Mouse (Mus musculus) heart, adult 18-20 months (tissue): ENCODE data around the gene Adgrl2. TPM values are rescaled to one million over a fixed set of nuclear protein-coding genes. Genes with fewer than 3 reads are reported as not detected.

ENCODE experiments used
- DNase-seq, 2 experiments: peaks; one replicate each; pipeline ENCODE4 v3.0.0; 2021 to 2022; ENCODE audit warnings: mixed read lengths in 1 of 2
- long read RNA-seq, 2 experiments: library from polyadenylated mRNA; stranded (forward); transcript quantifications; one replicate each; pipeline ENCODE4 v2.0.0; 2021
- total RNA-seq, 2 experiments: library from RNA; stranded (reverse); gene quantifications; 2 replicates each; pipeline ENCODE4 v1.2.3; 2021

The Adgrl2 gene
- total RNA-seq, result 10 to 100 TPM; 45.9 to 50.0 TPM
- long read RNA-seq, experiment 1, full-length matches to known transcripts, result 2 of 15 reads
- long read RNA-seq, experiment 1, partial matches to known transcripts, result 4 of 15 reads
- long read RNA-seq, experiment 1, other reads (novel, unspliced or antisense), result 9 of 15 reads
- long read RNA-seq, experiment 2, partial matches to known transcripts, result 1 of 3 reads
- long read RNA-seq, experiment 2, other reads (novel, unspliced or antisense), result 2 of 3 reads

DNA sequence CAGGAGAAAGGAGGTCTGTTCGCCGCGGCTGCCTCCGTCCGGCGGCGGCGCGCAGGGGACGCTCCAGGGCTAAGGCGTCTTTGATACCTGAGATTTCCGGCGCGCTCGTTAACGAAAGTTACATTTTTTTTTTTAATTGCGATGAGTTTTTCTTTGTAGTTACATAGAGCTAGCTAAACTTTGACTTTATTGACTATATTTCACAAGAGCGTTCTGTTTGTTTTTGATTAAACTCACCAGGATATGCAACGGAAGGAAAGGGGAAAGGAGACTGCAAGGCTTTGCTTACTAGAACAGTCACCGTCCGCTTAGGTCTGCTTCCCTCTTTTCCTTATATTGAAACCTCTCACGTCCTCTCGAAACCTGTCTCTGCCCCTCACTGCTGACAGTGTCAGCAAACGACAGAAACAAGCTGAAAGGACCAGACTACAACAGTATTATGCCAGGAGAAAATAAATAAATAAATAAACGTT is at the start of gene Adgrl2:
Gene Adgrl2 (minus strand): TSS at position 25 of the 473 bp plus-strand sequence.
- peak in 1 of 2 experiments; percentile 48 for DNase-seq

DNA sequence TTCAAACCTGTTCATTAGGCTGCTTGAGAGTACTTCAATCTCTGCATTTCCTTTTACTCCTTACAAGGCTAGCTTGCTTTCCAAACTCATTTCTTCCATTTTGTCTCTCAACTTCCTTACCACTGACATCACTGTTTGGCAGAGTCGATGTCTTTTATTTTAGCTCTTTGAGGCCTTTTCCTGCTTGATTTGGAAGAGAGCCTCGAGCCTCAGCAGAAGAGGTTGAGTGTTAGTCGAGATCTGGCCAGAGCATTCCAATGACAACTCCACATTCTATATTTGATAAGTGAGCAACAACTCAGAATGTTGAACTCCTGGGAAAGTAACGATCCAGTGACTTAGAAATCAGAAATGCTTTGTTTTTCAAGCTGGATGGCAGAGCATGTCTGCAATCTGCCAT is 48.4 kb upstream of the Adgrl2 start:
- peak; percentile 42 to 63 for DNase-seq

DNA sequence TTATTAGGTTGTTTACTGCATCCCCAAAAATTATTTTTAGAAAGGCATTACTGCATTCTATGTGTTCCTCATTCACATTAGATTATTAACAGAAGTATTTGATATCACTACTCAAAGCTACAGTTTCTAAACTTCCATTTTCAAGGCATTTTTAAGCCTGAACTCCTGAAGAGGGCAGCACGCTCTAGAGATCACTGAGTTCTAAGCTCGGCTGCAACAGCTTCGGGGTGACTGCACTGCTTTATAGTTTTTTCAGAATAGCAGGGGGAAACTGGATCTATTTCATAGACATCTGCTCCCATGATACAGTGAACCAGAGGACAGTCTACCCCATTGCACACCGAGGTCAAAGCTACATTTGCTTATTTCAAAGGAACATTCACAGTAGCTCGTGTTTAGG is 29.6 kb upstream of the Adgrl2 start:
- DNase-seq, result no peak

DNA sequence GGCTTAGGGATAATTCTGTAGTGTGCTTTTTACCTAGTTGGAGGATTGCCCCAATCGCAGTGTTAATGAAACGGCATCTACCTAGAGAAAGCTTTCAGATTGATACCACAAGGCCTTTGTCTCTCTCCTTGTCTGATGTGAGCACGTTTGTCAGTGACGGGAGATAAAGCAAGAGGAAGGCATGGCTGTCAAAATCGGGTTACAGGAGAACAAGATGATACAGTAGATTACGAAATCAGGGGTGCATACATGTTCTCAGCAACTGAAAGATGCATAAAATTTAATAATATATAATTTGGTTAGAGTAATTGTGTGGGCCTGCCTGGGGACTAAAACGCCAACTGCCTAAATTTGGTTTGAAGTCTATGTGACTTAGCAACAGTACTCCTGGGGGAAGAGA is 19.0 kb upstream of the Adgrl2 start:
- DNase-seq, result no peak

DNA sequence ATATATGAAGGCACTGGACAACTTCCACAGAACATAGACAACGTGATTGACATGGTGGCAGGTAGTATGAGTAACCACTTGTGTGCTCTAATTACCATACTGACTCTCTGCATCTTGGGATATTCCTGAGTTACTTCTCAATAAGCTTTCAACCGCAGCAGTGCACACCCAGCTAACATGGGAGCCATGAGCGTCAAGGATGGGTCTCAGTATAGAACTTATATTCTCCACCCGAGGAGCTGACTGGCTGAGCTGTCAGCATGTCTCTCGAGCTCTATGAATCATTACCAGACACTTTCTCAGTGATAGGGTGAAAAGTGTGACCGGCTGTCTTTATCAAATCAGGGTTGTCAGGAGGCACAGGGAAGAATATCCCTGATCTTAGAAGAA is 18.3 kb upstream of the Adgrl2 start:
- DNase-seq, result no peak

DNA sequence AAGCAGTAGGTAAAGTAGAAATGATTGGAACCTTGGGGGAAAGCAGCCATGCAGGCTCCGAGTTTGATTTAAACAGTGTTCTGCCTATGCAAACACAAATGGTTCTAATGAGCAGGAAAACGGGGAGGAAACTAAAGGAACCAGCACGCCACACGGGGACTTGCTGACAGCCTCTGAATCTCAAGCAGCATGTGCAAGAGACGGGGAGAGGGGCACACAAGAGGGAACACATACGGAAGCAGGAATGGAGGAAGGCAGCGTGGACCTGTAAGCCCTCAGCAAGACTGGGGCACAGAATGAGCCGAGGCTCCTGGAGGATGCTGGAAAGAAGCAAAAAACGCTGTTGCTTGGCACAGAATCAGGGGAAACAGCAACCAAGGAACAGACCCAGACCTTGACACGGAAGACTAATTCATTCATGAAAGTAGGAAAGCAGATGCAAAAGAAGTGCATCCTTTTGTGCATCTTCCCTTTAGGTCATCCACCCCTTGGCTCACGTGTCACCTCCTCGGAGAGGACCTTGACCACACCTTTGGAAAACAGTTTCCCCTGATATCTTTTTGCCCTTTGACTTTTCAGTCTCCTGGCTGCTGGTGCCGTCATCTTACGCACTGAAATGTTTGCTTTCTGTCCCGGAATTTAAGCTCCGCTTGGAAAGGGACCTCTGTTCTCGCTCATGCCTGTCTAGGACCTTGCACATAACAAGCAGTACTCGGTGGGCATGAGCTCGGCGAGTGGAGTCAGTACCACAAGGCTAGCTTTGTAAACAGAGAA is 17.7 kb upstream of the Adgrl2 start:
- no peak for DNase-seq

DNA sequence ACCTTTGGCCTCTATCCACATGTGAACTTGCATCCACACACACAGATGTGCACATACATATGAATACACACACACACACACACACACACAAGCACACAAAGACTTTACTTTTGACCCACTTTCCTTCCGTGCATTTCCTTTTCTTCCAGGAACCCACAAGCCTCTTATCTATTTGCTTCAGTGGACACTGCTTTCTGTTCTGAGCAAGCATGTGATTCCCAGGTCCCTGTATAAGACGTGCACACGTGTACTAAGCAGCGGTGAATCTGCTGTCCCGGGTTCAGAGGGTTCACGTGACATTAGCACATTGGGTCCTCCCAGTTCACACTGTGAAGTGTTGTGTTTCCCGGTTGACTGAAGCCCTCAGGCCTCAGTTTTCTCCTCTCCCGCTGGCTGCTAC is 11.0 kb upstream of the Adgrl2 start:
- DNase-seq, result no peak

DNA sequence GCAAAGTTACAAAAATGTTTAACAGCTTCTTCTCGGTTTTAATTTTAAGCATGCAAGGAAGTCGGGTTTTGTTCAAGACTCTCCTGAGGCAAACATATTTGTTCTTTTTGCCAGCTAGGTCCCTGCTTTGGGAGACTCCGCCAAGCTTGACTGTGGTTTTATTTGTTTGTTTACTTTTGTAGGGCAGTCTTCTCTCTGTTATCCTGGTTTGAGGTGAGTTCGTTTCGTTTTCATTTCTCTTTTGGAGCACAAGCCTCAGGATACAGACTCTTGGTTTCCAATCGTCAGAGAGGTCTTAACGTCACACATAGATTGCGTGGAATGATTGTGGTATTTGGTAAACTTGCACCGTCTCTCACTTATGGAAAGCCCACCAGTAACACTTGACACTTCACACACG is 8.3 kb upstream of the Adgrl2 start:
- no peak for DNase-seq

DNA sequence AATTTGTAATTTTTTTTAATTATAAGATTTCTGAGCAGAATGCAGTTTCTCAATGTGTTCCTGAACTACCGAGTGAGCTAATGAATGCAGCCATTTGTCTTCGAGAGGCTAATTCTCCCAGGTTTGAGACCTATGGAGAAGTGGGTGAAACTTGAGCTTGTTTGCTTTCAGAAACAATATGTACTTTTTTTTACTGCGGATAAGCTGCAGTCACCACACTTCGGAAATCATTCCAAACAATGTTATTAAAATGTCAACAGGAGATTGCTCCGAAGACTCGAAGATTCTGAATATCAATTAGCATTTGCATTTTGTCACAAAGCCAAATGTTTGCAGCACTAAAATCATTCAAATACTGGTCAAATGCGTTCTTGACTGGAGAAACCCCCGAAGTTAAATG is 701 bp upstream of the Adgrl2 start:
- DNase-seq, result no peak

DNA sequence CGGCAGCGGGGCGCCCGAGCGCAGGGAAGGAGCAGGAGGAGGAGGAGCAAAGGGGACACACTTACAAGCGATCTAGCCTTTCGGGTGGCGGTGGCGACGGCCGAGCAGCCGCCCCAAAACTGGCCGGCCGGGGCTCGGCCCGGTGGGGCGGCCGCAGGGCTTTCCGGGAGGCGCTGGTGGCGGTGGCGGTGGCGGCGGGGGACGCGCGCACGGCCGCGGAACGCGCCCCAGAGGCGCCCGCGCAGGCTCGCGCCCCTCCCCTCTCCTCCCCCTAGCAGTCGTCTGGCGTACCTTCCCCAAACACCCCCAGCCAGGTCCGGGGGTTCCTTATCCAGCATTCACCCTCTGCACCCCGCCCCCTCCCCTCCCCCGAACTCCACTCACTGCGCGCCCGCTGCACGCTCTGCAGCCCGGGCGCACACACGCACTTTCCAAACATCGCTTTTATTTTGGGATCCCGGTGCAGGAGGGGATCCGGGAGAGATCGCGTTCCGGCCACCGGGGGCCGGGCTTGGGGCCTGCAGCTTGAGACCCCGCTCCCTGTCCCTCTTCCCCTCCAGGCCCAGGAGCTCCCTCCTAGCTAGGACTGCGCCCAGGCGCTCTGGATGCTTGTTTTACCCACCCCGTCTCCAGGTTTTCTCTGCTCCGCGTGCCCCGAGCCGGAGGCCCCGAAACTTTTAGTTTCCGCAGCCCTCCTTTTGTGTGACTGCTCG is 381 bp downstream of the Adgrl2 start:
- peak; percentile 67 to 78 for DNase-seq

DNA sequence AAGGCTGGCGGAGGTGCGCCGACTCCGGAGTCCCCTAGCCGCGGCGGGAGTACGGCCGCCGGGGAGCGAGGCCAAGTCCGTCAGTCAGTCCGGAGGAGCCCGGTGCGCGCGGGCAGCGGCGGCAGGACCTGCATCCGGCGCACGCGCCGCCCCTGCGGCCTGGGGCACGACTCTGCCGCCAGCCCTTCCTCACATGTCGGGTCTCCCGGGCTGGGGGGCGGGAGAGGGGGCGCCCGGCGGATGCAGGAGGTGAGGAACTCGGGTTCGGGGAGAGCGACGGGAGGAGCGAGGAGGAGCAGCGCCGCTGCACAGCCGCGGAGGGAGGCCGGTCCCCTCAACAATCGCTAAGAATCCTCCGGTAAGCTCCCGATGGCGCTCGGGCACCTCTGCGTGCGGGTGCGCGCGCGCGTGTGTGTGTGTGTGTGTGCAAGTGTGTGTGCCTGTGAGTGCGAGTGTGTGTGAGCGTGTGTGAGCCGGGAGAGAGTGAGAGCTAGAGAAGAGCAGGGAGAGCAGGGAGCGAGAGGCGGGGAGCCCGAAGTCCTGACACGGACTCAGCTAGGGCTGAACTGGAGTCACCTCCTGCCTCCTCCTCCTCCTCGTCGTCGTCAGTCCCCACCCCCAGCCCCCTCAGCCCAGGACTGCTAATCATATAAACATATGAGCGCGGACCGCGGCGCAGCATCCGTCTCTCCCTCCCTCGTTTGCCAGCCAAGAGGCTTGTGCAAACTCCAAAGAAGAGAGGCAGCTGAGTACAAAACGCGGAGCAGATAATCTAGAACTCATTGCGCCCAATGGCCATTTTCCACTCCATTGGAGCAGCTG is 1.1 kb downstream of the Adgrl2 start:
- DNase-seq, result peak; percentile 91 to 92

DNA sequence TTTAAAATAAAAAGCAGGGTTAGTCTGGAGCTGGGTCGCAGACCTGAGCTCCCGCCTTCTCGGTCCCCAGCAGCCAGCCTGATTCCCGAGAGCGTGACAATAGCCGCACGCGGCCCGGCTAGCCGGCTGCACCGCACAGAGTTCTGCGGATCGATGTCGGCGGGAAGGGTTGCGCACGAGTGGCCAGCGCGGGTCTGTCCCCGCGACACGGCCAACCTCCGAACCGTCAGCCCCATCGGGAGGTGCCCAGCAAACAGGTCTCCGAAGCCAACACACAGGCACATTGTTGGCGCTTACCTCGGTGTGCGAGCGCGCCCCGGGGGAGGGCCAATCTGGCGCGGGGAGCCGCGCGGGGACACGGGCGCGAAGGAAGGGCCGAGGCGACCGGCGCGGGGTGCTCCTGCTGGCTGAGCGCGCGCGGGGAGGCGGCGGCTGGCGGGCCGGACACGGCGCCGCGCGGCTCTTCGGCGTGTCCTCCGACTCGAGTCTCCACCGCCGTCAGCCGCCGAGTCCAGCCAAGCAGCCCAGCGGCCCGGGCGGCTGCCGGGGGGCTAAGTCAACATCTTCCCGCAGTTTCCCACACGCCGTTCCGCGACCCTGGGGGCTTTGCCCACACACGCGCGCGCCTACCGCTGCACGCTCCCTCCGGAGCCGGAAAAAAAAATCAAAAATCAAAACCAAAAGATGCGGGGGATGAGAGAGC is 1.9 kb downstream of the Adgrl2 start:
- DNase-seq, result peak; percentile 45 to 64

DNA sequence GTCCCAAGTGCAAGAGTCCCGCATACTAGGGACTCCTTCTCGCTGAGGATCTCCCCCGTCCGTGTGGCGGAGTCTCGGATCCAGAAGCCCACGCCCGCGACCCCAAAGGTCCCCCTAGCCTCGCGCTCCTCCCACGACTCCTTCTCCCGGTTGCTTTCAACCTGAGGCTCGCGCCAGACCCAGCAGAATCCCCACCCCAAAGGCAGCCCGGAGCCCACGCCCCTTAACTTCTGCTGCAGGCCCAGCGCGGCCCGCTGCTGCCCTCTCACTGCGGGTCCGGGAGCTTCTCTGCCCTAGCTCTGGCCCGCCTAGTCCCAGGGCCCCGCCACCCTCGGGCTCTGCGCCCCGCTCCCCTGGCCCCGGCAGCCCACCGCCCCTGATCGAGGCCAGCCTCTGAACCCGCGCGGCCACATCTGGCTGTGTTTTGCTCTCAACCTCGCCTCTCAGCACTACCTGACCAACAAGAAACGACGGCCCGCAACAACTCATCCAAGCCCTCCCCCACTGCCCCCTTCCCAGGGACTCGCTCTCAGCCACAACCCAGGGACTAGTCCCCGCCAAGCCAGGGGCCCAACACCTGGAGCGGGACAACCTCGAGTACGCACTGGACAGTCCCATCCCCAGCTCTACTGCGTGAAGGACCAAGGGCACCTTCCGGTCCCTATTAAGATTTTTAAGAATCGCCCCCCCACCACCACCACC is 2.6 kb downstream of the Adgrl2 start:
- peak; percentile 86 to 90 for DNase-seq

DNA sequence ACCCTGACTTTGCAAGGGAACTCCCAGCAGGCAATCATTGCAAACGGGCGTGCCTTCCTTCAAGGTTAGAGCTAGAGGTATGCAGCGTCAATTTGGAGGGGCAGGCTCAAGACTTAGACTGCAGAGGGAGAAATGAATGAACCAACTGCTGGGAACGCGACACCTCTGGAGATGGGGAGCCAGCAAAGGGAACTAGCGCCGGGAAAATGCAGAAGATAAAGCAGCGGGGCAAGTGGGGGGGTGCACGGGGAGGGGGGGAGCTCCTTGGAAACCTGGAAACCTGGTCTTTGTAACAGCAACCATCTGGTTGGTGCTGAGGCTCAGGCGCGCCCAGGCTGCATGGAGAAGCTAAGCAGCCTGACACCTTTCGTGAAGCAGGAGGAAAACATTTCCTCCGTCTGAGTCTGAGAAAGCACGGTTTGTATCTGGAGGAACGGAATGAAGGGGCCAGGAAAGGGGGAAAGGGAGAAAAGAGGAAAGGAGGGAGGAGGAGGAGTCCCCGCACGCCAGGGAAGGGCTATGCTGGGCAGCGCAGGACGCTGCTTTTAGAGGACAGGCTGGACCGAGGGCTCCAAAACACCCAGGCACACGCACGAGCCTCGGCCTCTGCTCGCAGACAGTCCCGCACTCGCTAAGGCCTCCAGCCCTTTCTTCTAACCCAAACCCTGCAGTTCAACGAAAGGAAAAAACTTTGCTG is 3.3 kb downstream of the Adgrl2 start:
- no peak for DNase-seq

DNA sequence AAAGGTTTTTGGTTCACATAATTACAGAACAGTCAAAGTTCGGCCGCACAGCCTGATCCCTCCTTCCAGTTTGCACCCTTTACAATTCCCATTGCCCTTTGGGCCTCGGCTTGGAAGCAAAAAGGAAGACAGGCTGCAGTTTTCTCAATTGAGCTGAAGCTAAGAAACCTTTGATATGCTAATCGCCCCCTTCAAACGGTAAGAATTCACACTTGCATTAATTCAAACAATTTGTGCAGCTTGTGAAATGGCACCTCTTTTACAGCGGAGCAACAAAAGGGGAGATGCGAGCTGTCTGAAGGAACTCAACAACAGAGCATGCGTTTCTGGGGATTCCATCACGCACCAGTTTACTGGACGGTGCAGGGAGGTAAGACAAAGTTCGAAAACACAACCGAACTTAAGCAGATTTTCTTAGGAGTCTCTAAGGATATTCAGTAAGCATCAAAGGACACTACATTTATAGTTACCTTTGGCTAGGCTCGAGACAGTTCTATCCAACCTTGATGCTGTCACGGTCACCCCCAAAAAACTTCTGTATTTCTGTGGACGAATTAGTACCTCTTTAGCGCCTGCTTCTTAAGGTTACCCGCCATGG is 4.0 kb downstream of the Adgrl2 start:
- DNase-seq, result no peak

DNA sequence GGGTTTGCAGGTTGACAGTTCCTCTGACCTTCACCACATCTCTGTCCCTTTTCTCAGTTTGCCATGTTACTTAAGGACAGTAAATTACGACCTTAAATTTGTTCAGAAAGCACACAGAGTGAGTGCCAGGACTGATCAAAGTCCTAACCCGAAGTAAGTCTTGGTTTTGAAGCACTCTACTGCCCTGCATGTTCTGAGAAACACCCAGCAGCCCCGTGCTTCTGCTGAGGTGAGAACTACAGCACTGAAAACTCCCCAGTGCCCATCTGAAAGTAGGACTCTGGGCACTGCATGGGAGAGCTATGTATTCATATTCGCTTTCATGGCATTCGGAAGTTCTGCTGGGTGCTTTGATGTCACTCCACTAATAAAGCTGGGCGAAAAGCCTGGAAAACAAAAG is 6.0 kb downstream of the Adgrl2 start:
- no peak for DNase-seq

DNA sequence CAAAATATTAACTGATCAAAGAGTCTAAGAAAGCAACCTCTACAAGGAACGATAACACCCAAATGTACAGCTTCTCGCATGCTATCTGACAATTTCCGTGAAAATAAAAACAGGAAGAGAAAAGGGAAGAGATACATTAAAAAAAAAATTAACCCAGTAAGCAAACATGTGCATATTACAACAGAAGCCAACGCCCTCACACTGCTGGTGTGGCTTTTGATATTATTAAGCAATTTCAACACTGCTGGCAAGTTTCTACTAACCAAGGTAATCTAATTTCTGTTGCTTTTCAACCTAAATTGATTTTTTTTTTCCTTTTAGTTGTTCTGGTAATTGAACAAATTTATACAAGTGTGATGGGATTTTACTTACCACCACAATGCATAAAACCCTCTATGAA is 8.0 kb downstream of the Adgrl2 start:
- DNase-seq, result no peak

DNA sequence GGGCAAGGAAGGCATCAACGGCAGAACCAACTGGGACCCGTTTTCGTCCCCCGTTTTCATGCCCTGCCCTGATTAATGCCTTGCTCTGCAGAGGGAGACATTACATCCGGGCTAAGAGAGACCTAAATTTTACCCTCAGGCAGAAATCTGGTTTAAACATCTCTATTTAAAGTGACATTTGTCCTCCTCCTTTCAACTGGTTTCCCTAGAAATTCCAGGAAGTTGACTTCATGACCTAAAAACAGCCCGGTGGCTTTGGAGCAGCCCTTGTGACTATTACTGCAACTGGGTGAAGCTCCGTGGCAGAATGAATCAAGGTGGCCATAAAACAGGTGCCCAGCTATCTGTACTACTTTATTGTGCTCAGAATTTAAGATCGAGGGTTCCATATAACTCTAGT is 8.6 kb downstream of the Adgrl2 start:
- peak; percentile 63 to 64 for DNase-seq

DNA sequence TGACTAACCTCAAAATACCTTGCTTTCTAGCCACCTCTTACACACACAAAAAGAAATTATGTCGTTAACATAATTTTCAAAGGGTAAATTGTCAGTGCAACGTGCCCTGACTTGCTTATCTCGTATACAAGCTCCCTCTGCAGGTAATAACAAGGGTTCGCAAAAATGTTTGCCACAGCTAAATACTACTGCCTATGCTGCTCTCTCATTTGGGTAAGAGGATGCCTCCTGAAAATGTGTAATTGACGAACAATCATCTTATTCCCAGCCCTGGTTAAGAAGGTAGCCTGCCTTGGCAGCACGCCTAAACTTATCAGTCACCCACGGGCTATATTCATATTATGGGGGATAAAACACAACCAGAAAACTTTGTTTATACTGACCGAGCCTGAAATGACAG is 11.8 kb downstream of the Adgrl2 start:
- no peak for DNase-seq

DNA sequence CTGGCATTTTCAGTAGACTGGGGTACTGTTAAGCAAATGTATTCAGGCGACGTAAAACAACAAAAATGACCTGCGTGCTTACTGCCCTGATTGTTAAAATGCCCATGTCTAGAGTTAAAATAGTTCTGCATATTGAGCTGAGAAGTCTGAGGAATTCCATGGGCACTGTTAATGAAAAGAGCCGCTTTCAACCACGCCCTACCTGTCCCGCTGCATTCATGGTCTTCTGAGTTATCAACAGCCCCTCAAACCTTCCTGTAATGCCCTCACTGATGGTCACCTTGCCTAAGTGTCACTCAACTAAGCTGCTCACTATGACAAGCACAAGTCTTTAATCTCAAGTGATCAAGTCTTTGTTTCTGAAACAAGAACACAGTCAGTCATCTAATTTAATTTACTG is 12.5 kb downstream of the Adgrl2 start:
- no peak for DNase-seq
